Mouse (Mus musculus) left cerebral cortex, adult 2 months (tissue): Measurements from ENCODE around the gene Tmem62. TPM values are rescaled to one million over a fixed set of nuclear protein-coding genes. Genes with fewer than 3 reads are reported as not detected.
"Not testable (repeated sequence)": the region's sequence is repeated elsewhere in the genome, so short reads cannot be mapped to it uniquely, and the experiment has no call there.

Experiments
- DNase-seq, 2 experiments: peaks; one replicate each; pipeline ENCODE4 v3.0.0; 2021 to 2022; ENCODE audit warnings: low spot score in 2 of 2, mixed read lengths in 1 of 2; ENCODE audit errors: extremely low spot score in 1 of 2
- H3K27ac ChIP-seq: fragments of 200-600 bp; 2 replicates; pipeline ENCODE4 v1.8.1; 2022
- H3K4me3 ChIP-seq: fragments of 200-600 bp; 2 replicates; pipeline ENCODE4 v1.8.1; 2022
- CTCF ChIP-seq: fragments of 200-600 bp; IDR thresholded peaks from 2 replicates; pipeline ENCODE4 v1.8.1; 2022; ENCODE audit warnings: antibody characterized with exemption, mild to moderate bottlenecking, moderate library complexity
- intact Hi-C: fragments of 180-260 bp; cut with DNase I; formaldehyde crosslinking; loops from one replicate; pipeline ENCODE4 v1.15.1; 2025
- total RNA-seq, 2 experiments: library from RNA; stranded (reverse); gene quantifications; 2 replicates each; pipeline ENCODE4 v1.2.3; 2021

Tmem62 gene
- total RNA-seq, 2 experiments from 2014 or later, result 21.8 to 28.5 TPM

DNA sequence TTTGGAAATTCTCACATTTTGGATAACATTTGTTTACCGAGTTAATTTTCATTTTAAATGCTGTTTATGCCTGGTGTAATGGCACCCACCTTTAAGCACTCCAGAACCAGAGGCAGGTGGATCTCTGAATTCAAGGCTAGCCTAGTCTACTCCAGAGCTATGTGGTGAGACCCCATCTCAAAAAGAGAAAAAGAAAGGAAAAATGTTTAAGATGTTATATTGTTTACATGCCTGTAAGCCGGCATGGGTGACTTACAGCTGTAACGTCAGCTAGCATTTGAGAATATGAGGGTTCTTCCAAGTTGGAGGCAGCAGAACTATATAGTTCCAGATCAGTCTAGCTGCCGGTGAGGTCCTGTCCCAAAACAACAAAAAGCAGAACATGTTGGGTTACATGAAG lies 5.1 kb upstream of the Tmem62 start:
- DNase-seq, result no peak
- Histone ChIP-seq H3K27ac (no peak overlapping the region), H3K4me3 (no peak overlapping the region)
- no peak for TF ChIP-seq CTCF
- intact Hi-C loops, result no loop called here

DNA sequence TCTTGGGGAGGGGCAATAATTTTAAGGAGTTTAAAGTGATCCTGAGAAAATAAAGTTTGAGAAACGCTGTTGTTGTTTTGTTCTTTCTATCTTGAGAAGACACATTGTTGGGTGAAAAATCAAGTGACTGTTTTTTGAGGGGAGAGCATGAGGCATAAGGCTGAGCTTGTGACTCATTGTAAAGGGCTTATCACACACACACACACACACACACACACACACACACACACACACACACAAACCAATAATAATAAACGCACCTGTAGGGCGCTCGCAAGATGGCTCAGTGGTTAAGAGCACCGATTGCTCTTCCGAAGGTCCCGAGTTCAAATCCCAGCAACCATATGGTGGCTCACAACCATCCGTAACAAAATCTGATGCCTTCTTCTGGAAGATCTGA lies 4.6 kb upstream of the Tmem62 start:
- DNase-seq, intact Hi-C loops, H3K27ac ChIP-seq, H3K4me3 ChIP-seq: not testable (repeated sequence)

DNA sequence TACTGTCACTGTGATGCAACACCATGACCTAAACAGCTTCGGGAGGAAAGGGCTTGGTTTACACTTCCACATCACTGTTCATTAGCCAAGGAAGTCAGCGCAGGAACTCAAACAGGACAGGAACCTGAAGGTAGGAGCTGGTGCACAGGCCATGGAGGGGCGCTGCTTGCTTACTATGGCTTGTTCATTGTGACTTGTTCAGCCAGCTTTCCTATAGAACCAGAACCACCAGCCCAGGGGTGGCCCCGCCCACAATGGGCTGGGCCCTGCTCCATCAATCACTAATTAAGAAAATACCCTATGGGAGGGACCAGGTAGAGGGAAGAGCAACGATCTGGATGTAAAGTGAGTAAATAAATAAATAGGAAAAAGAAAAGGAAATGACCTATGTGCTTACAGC lies 3.9 kb upstream of the Tmem62 start:
- intact Hi-C loops, result no loop called here
- no peak for DNase-seq
- H3K27ac ChIP-seq, result no peak overlapping the region
- H3K4me3 ChIP-seq, result no peak overlapping the region
- no peak for TF ChIP-seq CTCF

DNA sequence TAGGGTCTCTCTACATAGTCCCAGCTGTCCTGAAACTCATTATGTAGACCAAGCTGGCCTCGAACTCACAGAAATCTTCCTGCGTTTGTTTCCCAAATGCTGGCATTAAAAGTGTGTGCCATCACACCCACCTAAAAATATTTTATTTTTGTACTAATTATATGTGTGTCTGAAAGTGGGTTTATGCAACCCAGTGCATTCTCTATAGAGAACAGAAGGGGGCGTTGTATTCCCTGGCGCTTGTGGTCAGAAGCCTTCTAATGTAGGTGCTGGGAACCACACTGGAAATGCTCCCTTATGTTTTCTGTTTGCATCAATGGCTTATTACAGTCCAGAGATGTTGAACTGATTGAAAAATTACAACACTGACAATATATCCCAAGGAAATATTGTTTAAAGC lies 509 bp upstream of the Tmem62 start:
- H3K4me3 ChIP-seq, result peak overlapping the region; percentile 82
- intact Hi-C loops, result loop anchor here (2.0 kb wide), 1 partner anchor 32 kb away; the partner anchor contains the start of gene Ccndbp1
- DNase-seq, result no peak
- peak overlapping the region; percentile 92; the same call in 1 of the 2 replicates for H3K27ac ChIP-seq
- peak; percentile 37 for TF ChIP-seq CTCF

DNA sequence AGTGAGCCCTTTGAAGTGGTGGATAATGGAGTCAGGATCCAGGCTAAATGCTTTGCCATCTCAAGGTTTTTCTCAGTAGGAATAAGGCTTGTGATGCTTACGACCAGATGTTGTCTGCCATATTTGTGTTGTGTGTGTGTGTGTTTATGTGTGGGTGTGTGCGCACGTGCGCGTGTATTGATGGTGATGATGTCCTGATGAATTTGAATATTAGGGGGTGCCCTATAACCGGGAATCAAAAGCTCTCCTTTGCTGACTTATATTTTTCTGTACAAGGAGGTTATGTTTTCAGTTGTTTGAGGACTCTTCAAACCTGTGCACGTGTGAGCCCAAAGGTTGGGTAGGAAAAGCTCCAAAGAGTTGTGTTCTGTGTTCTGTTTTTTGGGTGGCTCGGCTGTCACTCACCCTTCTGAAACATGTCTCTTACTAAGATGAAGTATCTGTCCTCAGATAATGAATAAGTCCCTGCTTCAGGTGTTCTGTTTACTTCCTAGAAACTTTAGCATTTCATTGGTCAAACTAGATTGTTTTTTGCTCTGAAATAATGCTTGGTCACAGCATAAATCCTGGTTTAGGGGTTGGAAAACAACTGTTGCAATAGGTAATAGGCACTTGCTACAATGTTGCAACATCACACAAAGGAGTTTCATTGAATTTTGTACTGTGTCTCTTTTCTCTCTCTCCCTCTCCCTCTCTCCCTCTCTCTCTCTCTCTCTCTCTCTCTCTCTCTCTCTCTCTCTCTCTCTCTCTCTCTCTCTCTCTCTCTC lies 1.3 kb downstream of the Tmem62 start:
- Histone ChIP-seq H3K27ac (peak overlapping the region; percentile 92), H3K4me3 (peak overlapping the region; percentile 82)
- intact Hi-C loops, result loop anchor here (2.0 kb wide), 1 partner anchor 31 kb away; the partner anchor contains the start of gene Ccndbp1
- TF ChIP-seq CTCF, result no peak
- no peak for DNase-seq

DNA sequence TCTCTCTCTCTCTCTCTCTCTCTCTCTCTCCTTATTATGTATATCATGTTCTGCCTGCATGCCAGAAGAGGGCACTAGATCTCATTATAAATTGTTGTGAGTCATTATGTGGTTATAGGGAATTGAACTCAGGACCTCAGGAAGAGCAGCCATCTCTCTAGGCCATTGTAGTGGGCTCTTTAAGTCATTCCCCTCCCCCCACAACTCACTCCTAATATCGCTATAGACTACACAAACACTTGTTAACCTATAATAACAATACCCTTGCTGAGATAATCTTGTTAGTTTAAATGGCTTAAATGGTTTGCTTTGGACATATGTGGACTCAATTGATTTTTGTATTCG lies 1.8 kb downstream of the Tmem62 start:
- H3K27ac ChIP-seq, result no peak overlapping the region
- H3K4me3 ChIP-seq, result no peak overlapping the region
- no peak for DNase-seq
- TF ChIP-seq CTCF, result peak; percentile 14
- intact Hi-C loops, result no loop called here

DNA sequence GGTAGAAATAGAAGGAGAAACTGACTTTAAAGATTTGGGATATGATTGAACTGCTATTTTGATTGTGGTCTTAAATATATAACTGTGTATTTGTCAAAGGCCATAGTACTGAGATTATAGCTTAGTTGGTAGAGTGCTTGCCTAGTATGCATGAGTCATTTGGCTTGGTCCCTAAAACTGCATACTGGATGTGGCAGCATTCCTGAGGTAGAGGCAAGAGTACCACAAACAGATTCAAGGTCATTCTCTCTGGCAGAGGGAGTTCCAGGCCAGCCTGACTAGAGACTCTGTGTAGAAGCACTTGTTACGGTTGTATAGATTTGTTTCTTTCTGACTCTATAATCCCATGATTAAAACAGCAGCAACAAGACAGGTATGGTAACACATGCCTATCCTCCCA lies 3.0 kb downstream of the Tmem62 start:
- TF ChIP-seq CTCF, result no peak
- H3K4me3 ChIP-seq, result no peak overlapping the region
- no peak overlapping the region for H3K27ac ChIP-seq
- DNase-seq, result no peak
- intact Hi-C loops, result no loop called here

DNA sequence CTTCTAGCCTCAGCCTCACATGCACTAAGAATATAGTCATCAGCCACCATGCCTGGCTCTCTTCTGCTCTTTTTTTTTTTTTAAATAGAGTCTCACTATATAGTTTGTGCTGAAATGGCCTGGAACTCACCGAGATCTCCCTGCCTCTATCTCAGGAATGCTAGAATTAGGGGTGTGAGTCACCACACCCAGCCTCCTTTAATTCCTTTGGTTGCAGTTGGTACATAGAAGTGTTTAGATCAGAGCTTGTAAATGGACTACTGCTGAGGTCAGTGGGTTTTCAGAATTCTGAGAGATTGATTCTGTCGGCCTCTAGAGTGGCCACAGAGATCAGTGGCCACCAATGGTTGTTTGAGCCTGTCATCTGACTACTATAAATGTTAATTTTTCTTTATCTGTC lies 4.0 kb downstream of the Tmem62 start:
- DNase-seq, result no peak
- Histone ChIP-seq H3K27ac (no peak overlapping the region), H3K4me3 (no peak overlapping the region)
- intact Hi-C loops, result no loop called here
- TF ChIP-seq CTCF, result no peak

DNA sequence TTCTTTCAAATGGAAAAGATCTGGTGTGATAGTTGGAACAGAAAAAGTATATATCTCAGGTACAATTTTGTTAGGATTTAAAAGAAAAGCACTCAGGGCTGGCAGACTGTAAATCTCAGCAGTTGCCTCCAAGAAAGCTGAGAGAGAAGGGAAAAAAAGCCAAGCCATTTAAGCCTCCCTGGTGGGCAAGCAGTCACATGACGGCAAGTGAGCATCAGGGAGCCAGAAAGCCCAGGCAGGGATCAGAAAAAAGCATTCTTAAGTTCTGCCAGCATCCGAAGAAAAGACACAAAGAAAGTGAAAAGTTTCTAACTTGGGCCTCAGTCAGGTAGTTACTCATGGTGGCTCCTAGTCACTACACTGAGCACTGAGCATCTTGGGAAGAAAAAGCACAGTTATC lies 6.8 kb downstream of the Tmem62 start:
- intact Hi-C loops, result no loop called here
- DNase-seq, result no peak
- no peak for TF ChIP-seq CTCF
- H3K4me3 ChIP-seq, result no peak overlapping the region
- no peak overlapping the region for H3K27ac ChIP-seq

DNA sequence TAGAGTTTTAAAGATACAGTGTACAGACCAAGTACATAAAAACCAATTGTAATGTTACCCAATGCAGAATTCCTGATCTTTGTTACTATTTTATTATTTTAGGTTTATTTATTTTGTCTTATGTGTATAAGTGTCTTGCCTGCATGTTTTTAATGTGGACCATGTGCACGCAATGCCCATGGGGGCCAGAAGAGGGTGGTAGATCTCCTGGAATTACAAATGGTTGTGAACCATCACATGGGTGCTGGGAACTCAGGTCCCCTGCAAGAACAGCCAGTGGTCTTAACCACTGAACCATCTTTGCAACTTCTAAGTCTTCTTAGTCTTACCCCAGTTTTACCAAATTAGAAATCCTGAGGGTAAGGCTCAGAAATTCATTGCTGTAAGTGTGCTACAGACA lies 8.4 kb downstream of the Tmem62 start:
- intact Hi-C loops, result no loop called here
- peak; percentile 8; the same call in 1 of the 2 replicates for TF ChIP-seq CTCF
- no peak overlapping the region for H3K27ac ChIP-seq
- no peak overlapping the region for H3K4me3 ChIP-seq
- DNase-seq, result no peak

DNA sequence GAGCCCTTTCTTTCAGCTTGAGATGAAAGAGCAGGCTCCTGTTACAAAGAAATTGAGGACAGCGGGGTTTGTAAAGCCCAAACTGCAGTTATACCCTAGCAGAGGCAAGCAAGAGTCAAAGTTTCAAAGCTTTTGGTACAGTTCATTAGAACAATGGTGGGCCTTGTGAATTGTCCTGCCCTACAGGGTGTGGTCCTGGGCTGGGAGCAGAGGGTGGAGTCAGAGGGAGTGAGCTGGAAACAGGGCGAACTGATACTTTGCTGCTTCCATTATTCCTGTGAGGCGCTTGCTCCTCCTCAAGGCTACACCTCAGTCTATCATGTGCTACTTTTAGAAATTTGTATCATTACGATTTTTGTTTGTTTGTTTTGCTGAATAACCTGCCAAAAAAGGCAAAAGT lies 14.4 kb downstream of the Tmem62 start:
- no peak overlapping the region for H3K27ac ChIP-seq
- intact Hi-C loops, result no loop called here
- TF ChIP-seq CTCF, result no peak
- no peak overlapping the region for H3K4me3 ChIP-seq
- no peak for DNase-seq

DNA sequence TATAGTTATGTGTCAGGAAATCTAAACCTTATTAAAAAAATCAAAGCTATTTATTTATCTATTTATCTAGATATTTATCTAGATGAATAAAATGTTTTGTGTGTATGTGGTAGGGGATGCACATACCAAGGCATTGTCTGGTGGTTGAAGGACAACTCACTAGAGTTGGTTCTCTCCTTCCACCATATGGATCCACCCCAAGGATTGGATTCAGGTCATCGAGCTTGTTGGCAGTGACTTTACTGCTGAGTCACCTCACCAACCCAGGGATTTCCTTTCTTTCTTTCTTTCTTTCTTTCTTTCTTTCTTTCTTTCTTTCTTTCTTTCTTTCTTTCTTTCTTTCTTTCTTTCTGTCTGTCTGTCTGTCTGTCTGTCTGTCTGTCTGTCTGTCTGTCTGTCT lies 19.8 kb downstream of the Tmem62 start:
- DNase-seq, intact Hi-C loops, H3K27ac ChIP-seq, H3K4me3 ChIP-seq: not testable (repeated sequence)

DNA sequence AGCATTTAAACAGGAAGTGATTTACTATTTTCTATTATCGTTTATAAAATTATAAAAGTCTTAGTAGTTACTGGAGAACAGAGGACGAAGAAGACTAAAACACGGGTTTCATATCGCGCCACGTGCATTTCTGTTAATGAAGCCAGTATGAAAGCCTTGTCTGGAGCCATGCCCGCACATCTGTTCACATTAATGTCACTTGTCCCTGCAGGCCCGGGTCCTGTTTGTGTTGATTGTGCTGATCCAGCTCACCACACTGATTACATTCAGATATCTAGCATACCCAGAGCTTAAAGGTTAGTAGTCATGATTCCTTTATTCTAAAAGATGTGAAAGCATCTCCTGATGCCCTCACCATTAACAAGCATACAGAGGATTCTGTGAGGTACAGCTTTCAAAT lies 22.0 kb downstream of the Tmem62 start:
- no peak for TF ChIP-seq CTCF
- DNase-seq, result no peak
- intact Hi-C loops, result no loop called here
- Histone ChIP-seq H3K27ac (no peak overlapping the region), H3K4me3 (no peak overlapping the region)
